Mouse (Mus musculus): ENCODE data around the gene Rtl5.
"Not testable (repeated sequence)": the region's sequence is repeated elsewhere in the genome, so short reads cannot be mapped to it uniquely, and the experiment has no call there.

Rtl5 gene

DNA sequence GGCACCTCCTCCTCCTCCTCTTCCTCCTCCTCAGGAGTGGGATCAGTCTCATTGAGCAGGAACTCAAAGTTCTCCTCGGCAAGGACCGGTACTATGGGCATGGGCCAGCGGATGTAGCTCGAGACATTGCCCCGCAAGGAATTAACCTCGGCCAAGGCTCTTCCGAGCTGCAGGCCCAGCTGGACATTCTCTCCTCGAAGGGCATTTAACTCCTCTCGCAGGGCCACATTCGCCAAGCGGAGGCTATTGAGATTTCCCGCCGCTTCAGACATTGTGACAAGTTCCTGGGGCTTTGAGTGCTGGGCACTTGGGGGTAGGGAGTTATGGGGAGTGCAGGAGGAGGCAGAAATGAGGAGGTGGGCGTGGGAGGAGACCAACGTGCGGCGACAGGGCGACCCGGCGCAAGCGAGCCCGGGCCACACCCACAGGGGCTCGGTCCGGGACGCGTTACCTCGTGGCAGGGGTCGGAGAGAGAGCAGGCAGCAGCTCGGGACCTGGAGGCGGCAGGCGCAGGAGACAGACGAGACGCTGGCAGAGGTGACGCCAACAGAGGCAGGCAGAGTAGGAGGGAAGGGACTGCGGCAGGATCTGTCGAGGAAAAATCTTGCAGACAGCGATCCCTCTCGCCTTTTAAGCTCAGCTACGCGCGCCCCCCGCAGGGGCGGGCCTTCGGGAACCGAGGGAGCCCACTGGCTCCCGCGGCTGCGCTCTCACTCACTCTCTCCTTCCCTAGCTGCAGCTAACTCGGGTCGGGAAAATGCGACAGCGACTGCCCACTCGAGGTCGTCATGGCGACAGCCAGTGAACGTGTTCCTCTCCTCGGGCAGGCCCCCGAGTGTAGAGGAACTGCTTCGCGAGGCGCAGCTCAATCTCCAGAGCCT, at the start of gene Rtl5:
Rtl5 (minus strand) TSS at position 714 of the 881 bp plus-strand sequence.
- DNase-seq (ENCODE audit: low read depth in 1 of 2, low spot score in 2 of 2): peak in 1 of 2 experiments; percentile 31

DNA sequence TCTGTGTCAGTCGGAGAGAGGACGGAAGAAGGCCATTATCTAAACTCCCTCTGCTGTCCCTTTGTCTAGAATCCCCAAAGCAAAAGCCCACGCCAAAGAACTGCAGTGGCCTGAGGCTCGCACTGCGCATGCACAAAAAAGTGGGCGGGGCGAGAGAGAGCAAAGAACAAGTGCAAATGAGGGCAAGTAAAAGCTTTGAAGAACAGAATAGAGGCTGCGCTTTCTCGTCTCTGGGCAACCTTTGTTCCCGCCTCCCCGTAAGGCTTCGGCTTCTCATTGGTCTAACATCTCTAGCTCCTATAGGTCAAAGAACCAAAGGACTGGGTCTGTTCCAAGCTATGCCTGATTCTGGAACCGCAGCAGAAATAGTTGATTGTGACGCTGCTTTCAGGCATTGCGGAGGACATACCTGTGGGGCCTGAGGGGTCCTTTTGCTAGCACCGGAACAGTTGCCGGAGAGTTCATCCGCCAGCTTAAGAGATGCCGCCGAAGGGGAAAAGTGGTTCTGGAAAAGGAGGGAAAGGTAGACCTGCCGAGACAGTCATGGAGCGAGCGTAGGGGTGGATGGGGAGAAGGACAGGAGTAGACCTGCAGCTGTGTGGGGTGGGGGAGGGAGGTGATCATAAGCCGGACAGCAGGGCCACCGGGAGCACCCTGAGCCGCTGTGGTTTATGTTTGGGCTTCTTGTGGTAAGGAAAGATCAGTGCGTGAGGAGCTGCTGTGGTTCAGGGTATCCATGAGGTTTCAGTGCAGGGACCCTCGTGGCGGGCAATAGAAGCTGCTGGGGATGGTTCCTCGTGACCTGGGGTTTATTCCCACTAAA, 48.1 kb upstream of the Rtl5 start, which contains the start of gene Pin4:
Pin4 (plus strand) TSS at position 406 of the 823 bp plus-strand sequence.
- DNase-seq (ENCODE audit: low read depth in 1 of 2, low spot score in 2 of 2): peak; percentile 77 to 80

DNA sequence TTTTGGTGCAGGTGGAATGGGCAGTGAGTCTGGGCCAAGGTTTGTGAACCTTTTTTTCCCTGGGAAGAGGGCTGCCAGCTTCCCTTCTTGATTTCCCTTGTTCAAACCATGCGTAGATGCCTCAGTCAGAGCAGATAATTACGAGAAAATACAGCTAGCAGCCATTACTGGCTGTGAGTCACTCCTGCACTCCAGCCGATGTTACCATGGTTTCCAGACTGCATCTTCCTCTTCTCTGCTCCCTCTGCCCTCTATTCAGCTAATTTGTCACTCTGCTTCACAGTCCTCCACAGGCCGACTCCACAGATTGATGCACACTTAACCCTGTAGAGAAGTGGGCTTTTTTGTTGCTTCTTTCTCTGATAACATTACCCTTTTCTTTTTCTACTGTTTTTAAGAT, 44.6 kb upstream of the Rtl5 start:
- no peak for DNase-seq (ENCODE audit: low read depth in 1 of 2, low spot score in 2 of 2)

DNA sequence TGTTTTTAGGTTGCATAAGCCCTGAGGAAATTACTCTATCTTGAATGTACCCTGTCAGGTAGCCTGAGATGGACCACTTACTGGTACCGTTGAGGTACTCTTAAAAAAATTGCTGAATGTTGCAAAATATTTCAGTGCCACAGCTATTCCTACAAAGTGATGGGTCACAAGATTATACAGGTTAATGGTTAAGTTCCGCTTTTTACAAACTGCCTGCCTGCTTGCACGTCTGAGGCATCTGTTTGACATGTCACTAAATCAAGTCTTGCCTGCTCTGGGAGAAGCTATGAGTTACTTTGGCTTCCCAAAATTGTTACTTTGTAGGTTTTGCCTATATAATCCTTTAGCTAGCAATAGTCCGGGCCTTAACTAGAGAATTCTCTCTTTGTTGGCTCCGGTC, 38.2 kb upstream of the Rtl5 start:
- DNase-seq (ENCODE audit: low read depth in 1 of 2, low spot score in 2 of 2): not testable (repeated sequence)

- DNase-seq (ENCODE audit: low read depth in 1 of 2, low spot score in 2 of 2): not testable (repeated sequence)
These were observed 32.7 kb upstream of the Rtl5 start for GRCm38 (mm10) chrX:102103830-102104229.

DNA sequence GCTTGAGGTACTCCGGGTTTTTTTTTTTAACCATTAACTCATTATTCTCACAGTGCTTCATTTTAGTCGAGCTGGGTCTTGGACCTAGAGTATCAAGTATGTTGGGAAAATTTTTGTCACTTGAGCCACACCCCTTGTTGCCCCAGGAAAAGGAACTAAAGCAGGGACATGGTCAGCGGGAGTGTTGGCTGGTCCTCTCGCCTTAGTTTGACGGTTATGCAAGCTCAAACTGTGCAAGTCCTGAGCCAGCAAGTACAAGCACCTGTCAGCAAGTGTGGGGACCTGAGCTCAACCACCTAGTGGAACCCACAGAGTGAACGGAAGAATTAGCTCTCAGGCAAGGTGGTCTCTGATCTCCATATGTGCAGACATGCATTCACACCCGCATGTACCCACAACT, 30.8 kb upstream of the Rtl5 start:
- no peak for DNase-seq (ENCODE audit: low read depth in 1 of 2, low spot score in 2 of 2)

- DNase-seq (ENCODE audit: low read depth in 1 of 2, low spot score in 2 of 2): no peak
These were observed 23.3 kb upstream of the Rtl5 start for GRCm38 (mm10) chrX:102094381-102094904.

- no peak for DNase-seq (ENCODE audit: low read depth in 1 of 2, low spot score in 2 of 2)
These were observed 19.5 kb upstream of the Rtl5 start for GRCm38 (mm10) chrX:102090605-102091004.

GRCm38 (mm10) chrX:102085798-102086443, 14.8 kb upstream of the Rtl5 start:
- DNase-seq (ENCODE audit: low read depth in 1 of 2, low spot score in 2 of 2): no peak

DNA sequence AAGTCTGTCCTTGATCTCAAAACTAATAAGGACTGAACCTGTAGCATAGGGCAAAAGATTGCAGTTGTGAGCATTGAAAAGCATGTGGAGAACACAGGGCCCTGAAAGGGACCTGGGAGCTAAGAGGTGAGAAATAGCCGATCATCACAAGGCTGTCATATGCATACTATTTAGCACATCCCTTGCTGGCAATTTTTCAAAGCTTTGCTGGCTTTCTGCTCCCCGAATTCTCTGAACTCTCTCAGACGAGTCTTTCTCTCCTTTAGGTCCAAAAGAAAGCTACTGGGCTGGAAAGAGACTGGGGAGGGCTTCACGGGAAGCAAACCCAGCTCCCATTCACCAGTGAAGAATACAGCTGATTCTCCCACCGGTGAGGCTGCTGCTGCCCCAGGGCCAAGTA, 11.2 kb upstream of the Rtl5 start:
- DNase-seq (ENCODE audit: low read depth in 1 of 2, low spot score in 2 of 2): no peak

GRCm38 (mm10) chrX:102081573-102082279, 10.6 kb upstream of the Rtl5 start:
- DNase-seq (ENCODE audit: low read depth in 1 of 2, low spot score in 2 of 2): no peak

DNA sequence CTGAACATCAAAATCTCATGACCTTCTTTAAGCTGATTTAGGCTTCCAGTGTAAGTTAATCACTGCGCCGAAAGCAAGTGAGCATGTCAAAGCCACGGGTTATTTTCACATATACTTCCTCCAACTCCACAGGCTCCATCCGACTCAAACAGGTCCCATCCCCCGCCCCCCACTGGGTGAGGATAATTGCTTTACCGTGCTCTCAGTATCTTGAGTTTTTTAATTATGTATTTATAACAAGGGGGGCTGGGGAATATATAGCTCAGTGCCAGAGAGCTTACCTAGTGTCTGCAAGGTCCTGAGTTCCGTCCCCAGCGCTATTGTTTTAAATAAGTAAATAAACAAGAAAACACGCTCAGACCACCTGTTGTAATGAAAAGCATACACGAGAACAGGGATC, 10.0 kb upstream of the Rtl5 start:
- no peak for DNase-seq (ENCODE audit: low read depth in 1 of 2, low spot score in 2 of 2)

GRCm38 (mm10) chrX:102076886-102077765, 6.0 kb upstream of the Rtl5 start:
- no peak for DNase-seq (ENCODE audit: low read depth in 1 of 2, low spot score in 2 of 2)

GRCm38 (mm10) chrX:102075158-102075557, 4.1 kb upstream of the Rtl5 start:
- DNase-seq (ENCODE audit: low read depth in 1 of 2, low spot score in 2 of 2): no peak

DNA sequence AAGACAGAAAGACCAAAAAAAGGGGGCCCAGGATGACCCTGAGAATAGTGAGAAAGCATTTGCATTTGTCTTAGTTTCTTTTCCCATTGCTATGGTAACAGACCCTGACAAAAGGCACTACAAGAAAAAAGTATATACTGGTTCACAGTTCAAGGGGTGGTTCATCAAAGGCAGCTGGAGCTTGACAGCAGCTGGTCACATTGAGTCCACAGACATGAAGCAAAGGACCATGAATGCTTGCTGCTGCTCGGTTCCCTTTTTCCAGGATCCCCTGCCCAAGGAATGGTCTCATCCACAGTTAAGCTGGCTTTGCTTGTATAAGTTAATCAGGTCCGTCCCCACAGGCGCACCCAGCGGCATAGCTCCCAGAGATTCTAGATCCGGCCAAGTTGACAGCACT, 3.3 kb upstream of the Rtl5 start:
- DNase-seq (ENCODE audit: low read depth in 1 of 2, low spot score in 2 of 2): no peak

- DNase-seq (ENCODE audit: low read depth in 1 of 2, low spot score in 2 of 2): no peak
These were observed 2.7 kb upstream of the Rtl5 start for GRCm38 (mm10) chrX:102073605-102074325.

- no peak for DNase-seq (ENCODE audit: low read depth in 1 of 2, low spot score in 2 of 2)
These were observed 413 bp upstream of the Rtl5 start for GRCm38 (mm10) chrX:102071517-102071916.

DNA sequence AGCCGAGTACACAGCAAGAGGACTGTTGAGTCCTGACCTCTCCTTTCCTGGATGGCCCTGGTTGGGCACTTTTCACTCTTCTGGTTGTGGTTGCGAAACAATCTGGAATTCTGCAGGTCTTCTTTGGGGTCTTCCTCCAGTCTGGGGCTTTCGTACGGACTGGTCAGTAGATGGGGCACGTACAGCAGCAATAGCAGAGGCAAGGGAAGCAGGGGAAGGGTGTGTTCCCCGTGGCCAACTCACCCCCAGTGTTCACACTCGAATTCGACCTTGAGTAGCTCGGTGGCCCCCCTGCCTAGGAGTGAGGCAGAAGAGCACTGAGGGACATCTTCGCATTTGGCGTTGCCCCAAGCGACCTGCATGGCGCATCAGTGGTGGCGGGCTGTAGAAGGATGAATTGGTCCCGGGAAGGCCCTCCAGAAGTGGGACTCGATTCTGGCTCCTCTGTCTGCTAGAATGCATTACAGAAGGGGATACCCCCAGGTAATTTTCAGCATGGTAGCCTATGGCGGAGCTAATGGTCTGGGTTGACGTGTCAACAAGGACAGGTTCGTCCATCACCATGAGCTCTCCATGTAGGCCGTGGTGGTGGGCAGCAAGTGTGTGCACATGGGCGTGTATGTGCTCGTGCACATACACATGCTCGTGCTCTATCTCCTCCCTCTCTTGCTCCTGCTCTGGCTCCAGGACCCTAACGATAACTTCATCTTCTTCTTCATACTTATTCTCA, 2.1 kb downstream of the Rtl5 start:
- DNase-seq (ENCODE audit: low read depth in 1 of 2, low spot score in 2 of 2): no peak

Measured in monocyte, adult 2 months (primary cell).